17 mouse cellular contexts compared by ENCODE assay signal in the genomic region with DNA sequence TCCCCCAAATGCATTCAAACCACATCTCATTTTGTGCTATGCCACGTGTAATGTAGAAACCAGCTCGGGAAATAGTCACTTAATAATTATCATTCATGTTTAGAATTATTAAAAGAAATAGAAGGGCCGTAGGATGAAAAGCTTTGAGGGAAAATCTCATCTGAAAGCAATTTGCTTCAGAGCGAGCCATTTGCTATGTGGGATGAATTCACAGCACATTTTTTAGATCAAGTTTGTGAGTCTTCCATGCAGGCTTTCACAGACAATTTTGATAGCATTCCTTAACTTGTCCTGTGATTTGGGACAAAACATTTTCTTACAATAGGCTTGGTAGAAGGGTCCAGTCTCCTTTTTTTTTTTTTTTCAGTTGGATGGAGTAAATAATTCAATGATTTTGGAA.
"Had no signal": no experiment of that assay in that cellular context is flagged by ENCODE, and none has a peak within 500 bp of the region (broad histone marks: within the 10 kb centered on the region; RNA-seq: fewer than 3 reads in every experiment).

No protein-coding gene starts in this region.

- H3K27ac ChIP-seq: lung, embryonic 15.5 days; macrophage; midbrain, embryonic 12.5 days; neural tube, embryonic 12.5 days had no signal

- H3K9me3 ChIP-seq: lung, embryonic 15.5 days; megakaryocyte, embryonic 14.5 days; midbrain, embryonic 12.5 days; neural tube, embryonic 12.5 days had no signal

- H3K27me3 ChIP-seq: lung, embryonic 15.5 days; megakaryocyte, embryonic 14.5 days; midbrain, embryonic 12.5 days; neural tube, embryonic 12.5 days had no signal

- ATAC-seq: liver, postnatal 0 days; lung, postnatal 0 days had no signal

- DNase-seq: liver, postnatal 0 days; lung, adult 2 months; lung, postnatal 14 days; lung, postnatal 36 days; midbrain, embryonic 14.5 days; right cerebral cortex, postnatal 25 days; right cerebral cortex, postnatal 4 days; spleen, adult 18-20 months; thymus, adult 18-20 months; thymus, postnatal 14 days; thymus, postnatal 36 days had no signal

- H3K4me3 ChIP-seq: lung, embryonic 15.5 days; megakaryocyte, embryonic 14.5 days; midbrain, embryonic 12.5 days; neural tube, embryonic 12.5 days had no signal

- H3K4me2 ChIP-seq: lung, embryonic 15.5 days; midbrain, embryonic 12.5 days; neural tube, embryonic 12.5 days had no signal

- H3K9ac ChIP-seq: liver, postnatal 0 days; lung, embryonic 15.5 days; midbrain, embryonic 12.5 days; neural tube, embryonic 12.5 days had no signal

- H3K36me3 ChIP-seq: lung, embryonic 15.5 days; midbrain, embryonic 12.5 days; neural tube, embryonic 12.5 days had no signal

- H3K4me1 ChIP-seq: neural tube, embryonic 12.5 days had no signal
